Mouse (Mus musculus): Measurements from ENCODE around the gene Ankrd11.

GRCm38 (mm10) chr8:122961458-122961857 is 80.6 kb downstream of the Ankrd11 start:
- TF ChIP-seq TCF12 (IDR thresholded peaks at IDR 0.05; ENCODE audit: low read depth, low read length), result no peak
- no peak for TF ChIP-seq CTCF (IDR thresholded peaks at IDR 0.05 in 2 of 3, conservative IDR thresholded peaks at IDR 0.05 in 1 of 3; ENCODE audit: control insufficient read depth in 1 of 3, insufficient read depth in 1 of 3, low read depth in 2 of 3, low read length in 3 of 3, poor library complexity in 1 of 3, severe bottlenecking in 1 of 3)
- no peak for TF ChIP-seq POLR2A (IDR thresholded peaks at IDR 0.05; ENCODE audit: control insufficient read depth in 1 of 2, insufficient read depth in 1 of 2, low read depth in 1 of 2, low read length in 2 of 2, poor library complexity in 1 of 2)
- no peak for TF ChIP-seq E2F4 (IDR thresholded peaks at IDR 0.05; ENCODE audit: borderline replicate concordance, low read depth, low read length)
- no peak for TF ChIP-seq EP300 (IDR thresholded peaks at IDR 0.05; ENCODE audit: low read depth in 1 of 2, low read length in 2 of 2)
